Mouse (Mus musculus): ENCODE measurements around the gene Arl10. TPM values are rescaled to one million over a fixed set of nuclear protein-coding genes. Genes with fewer than 3 reads are reported as not detected.
A peak's percentile ranks its signal among the peaks of the same experiment; 100 is the strongest.

Gene Arl10
- total and polyA plus RNA-seq, 3 experiments = 5.1 to 10.9 TPM; not detected in 1

DNA sequence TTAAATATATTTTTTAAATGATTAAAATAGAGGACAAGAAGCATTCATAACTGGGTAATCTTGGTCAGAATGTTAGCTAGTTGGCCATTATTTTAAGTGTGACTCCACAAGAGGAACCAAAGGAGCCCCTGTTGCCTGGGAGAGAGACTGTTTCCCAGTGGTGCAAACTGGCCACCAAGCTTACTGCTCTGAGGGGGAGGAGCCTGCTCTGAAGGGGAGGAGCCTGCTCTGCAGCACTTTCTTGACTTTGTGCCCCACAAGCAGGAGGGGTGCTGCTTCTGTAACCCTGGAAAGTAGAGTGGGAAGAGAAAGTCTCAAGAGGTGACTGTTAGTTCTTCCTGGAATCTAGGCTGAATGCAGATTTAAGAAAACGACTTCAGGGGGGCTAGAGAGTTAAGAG lies 5.5 kb upstream of the Arl10 start:
- no peak overlapping the region for H3K27ac ChIP-seq (ENCODE audit: control insufficient read depth, low read depth, low read length)
- DNase-seq (ENCODE audit: low read depth, low spot score) = peak; percentile 67
- TF ChIP-seq ELF1 (IDR thresholded peaks at IDR 0.05; ENCODE audit: low read depth, low read length) (no peak), ZC3H11A (IDR thresholded peaks at IDR 0.05; ENCODE audit: low read depth, low read length) (no peak)
- peaks cover 0 to 13% of the 10 kb centered on the region in 2 experiments; a peak in 2 of 4 replicates for H3K36me3 ChIP-seq (ENCODE audit: control insufficient read depth in 1 of 2, insufficient read depth in 2 of 2, low read length in 2 of 2)
- no peak overlapping the region for H3K9ac ChIP-seq (ENCODE audit: control insufficient read depth, low read depth, low read length, poor library complexity, severe bottlenecking)
- no peaks in the 10 kb centered on the region for H3K9me3 ChIP-seq (replicated peaks; ENCODE audit: insufficient read depth, low read length)
- peaks cover 8% of the 10 kb centered on the region for H3K79me2 ChIP-seq (ENCODE audit: control insufficient read depth, insufficient read depth, low read length, poor library complexity)
- peaks cover 0 to 16% of the 10 kb centered on the region in 2 experiments; a peak in 2 of 4 replicates for H3K4me1 ChIP-seq (ENCODE audit: control insufficient read depth in 1 of 2, insufficient read depth in 2 of 2, low read length in 2 of 2)
- no peaks in the 10 kb centered on the region for H3K27me3 ChIP-seq (ENCODE audit: control insufficient read depth in 1 of 2, insufficient read depth in 2 of 2, low read length in 2 of 2)
- H3K4me3 ChIP-seq (ENCODE audit: control insufficient read depth in 1 of 2, insufficient read depth in 1 of 2, low read depth in 2 of 2, low read length in 2 of 2) = no peak overlapping the region

DNA sequence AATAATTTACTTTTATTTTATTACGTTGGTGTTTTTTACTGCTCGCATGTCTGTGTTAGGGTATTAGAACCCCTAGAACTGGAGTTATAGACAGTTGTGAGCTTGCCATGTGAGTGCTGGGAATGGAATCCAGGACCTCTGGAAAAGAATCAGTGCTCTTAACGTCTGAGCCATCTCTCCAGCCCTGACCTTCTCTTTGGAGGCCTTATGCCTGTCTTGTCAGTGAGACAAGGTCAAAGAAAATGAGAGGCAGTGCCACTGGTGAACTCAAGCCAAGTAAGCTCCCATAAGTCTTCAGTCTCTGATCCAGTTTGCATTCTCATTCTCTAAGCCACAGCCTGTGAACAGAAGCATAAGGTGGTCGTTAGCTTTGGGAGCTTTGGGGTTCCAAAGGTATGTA lies 4.1 kb upstream of the Arl10 start:
- Histone ChIP-seq H3K27ac (ENCODE audit: control insufficient read depth, low read depth, low read length) (no peak overlapping the region), H3K4me3 (ENCODE audit: control insufficient read depth in 1 of 2, insufficient read depth in 1 of 2, low read depth in 2 of 2, low read length in 2 of 2) (no peak overlapping the region), H3K79me2 (ENCODE audit: control insufficient read depth, insufficient read depth, low read length, poor library complexity) (no peaks in the 10 kb centered on the region; the same call in 1 of the 2 replicates), H3K9ac (ENCODE audit: control insufficient read depth, low read depth, low read length, poor library complexity, severe bottlenecking) (no peak overlapping the region), H3K4me1 (ENCODE audit: control insufficient read depth in 1 of 2, insufficient read depth in 2 of 2, low read length in 2 of 2) (peaks cover 2 to 15% of the 10 kb centered on the region in 2 experiments), H3K36me3 (ENCODE audit: control insufficient read depth in 1 of 2, insufficient read depth in 2 of 2, low read length in 2 of 2) (peaks cover 0 to 15% of the 10 kb centered on the region in 2 experiments; a peak in 2 of 4 replicates), H3K27me3 (ENCODE audit: control insufficient read depth in 1 of 2, insufficient read depth in 2 of 2, low read length in 2 of 2) (no peaks in the 10 kb centered on the region), H3K9me3 (replicated peaks; ENCODE audit: insufficient read depth, low read length) (no peaks in the 10 kb centered on the region)
- DNase-seq (ENCODE audit: low read depth, low spot score) = no peak
- no peak for TF ChIP-seq ZKSCAN1 (IDR thresholded peaks at IDR 0.05; ENCODE audit: low read depth, low read length)
- TF ChIP-seq EP300 (IDR thresholded peaks at IDR 0.05; ENCODE audit: low read depth in 1 of 2, low read length in 2 of 2) = no peak
- TF ChIP-seq RCOR1 (IDR thresholded peaks at IDR 0.05; ENCODE audit: low read depth, low read length) = no peak
- TF ChIP-seq NRF1 (IDR thresholded peaks at IDR 0.05; ENCODE audit: insufficient read depth, low read depth, low read length, poor library complexity, severe bottlenecking) = no peak
- TF ChIP-seq SIN3A (IDR thresholded peaks at IDR 0.05; ENCODE audit: low read length) = no peak
- TF ChIP-seq KAT2A (conservative IDR thresholded peaks at IDR 0.05; ENCODE audit: low read depth, low read length) = no peak
- no peak for TF ChIP-seq ZNF384 (IDR thresholded peaks at IDR 0.05; ENCODE audit: low read depth, low read length)
- no peak for TF ChIP-seq TCF12 (IDR thresholded peaks at IDR 0.05; ENCODE audit: low read depth, low read length)
- TF ChIP-seq POLR2AphosphoS5 (IDR thresholded peaks at IDR 0.05; ENCODE audit: borderline replicate concordance, low read depth, low read length) = no peak
- TF ChIP-seq MAX (IDR thresholded peaks at IDR 0.05; ENCODE audit: low read length) = no peak
- TF ChIP-seq USF1 (IDR thresholded peaks at IDR 0.05; ENCODE audit: low read depth, low read length) = no peak
- TF ChIP-seq MXI1 (IDR thresholded peaks at IDR 0.05; ENCODE audit: low read depth, low read length) = no peak
- no peak for TF ChIP-seq BHLHE40 (IDR thresholded peaks at IDR 0.05; ENCODE audit: borderline replicate concordance, low read depth, low read length)
- TF ChIP-seq ETS1 (IDR thresholded peaks at IDR 0.05; ENCODE audit: low read depth, low read length) = no peak
- TF ChIP-seq GATA1 (IDR thresholded peaks at IDR 0.05; ENCODE audit: low read depth, low read length) = no peak
- no peak for TF ChIP-seq TAL1 (IDR thresholded peaks at IDR 0.05; ENCODE audit: low read length)
- no peak for TF ChIP-seq GABPA (IDR thresholded peaks at IDR 0.05; ENCODE audit: low read depth, low read length)
- TF ChIP-seq ELF1 (IDR thresholded peaks at IDR 0.05; ENCODE audit: low read depth, low read length) = no peak
- no peak for TF ChIP-seq NELFE (IDR thresholded peaks at IDR 0.05; ENCODE audit: low read depth, low read length)
